Mouse (Mus musculus) induced T-regulatory cell, adult 2 months (primary cell): ENCODE data around the gene Zfp536.

Source experiments
- DNase-seq: peaks from one replicate; pipeline ENCODE4 v3.0.0-alpha.2; 2012; ENCODE audit warnings: low read depth

The Zfp536 gene

DNA sequence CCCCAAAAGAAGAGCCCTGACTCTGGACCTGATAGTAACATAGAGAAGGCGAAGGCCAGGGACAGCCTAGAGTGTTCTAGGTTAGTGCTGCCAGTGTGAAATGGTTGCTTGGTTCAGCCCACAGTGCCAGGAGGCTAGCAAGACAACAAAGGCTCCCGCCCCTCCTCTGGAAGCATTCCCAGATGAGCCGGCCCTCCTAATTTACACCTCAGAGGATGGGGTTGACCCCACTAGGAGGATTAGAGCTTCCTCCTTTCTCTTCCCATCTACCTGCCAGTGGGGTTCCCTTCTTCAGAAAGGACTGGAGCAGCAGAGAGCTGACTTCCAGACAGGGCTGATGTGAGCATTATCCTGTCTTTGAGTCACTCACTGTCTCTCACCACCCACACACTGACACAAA is 219.8 kb downstream of the Zfp536 start:
- DNase-seq: no peak

DNA sequence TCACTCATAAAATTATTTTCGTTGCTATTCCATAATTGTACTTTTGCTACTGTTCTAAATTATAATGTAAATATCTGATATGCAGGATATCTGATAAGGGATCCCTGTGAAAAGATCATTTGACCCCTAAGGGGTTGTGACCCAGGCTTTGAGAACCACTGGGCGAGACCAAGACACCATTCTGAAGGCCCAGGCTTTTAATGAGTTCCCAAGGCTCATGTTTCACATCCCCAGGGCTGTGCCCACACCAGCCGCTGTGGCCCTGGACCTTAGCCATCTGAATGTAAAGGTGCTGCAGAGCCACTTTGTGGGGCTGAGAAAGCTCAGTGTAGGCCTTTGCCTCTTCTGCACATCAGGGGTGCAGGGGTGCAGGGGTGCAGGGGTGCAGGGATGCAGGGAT is 221.1 kb downstream of the Zfp536 start:
- no peak for DNase-seq

DNA sequence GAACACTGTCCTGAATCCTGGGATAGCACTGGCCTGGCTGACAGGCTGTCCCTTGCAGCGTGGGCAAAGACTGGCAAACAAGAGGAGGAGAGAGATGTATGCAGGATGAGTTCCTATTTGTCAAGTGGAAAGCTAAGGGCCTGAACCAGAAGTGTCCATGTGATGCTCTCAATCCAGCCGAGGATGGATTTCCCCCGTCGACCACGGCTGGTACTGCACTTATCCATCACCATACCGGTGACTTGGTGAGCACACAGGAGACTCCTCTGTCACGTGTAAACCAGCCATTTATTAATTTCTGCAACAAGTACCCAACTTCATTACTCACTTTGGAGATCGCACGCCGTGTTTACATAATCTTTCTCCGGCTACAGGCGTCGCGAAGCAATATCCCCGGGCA is 224.6 kb downstream of the Zfp536 start:
- DNase-seq: no peak

DNA sequence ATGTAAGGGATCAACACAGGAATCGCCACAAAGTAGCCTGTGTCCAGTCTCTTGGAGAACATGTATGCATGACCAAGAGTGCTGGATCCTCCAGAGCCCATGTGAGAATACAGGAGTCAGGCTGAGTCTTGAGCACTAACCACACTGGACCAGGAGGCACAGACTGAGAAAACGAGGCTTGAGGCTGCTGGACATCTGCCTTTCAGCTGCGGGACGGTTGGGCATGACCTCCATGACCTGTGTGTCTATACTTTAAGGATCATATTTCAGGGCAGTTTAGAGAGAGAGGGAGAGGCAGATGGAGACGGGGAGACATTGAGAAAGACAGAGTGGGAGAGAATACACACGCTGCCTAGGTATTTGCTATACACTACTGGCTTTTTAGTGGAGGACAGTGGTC is 229.4 kb downstream of the Zfp536 start:
- no peak for DNase-seq

DNA sequence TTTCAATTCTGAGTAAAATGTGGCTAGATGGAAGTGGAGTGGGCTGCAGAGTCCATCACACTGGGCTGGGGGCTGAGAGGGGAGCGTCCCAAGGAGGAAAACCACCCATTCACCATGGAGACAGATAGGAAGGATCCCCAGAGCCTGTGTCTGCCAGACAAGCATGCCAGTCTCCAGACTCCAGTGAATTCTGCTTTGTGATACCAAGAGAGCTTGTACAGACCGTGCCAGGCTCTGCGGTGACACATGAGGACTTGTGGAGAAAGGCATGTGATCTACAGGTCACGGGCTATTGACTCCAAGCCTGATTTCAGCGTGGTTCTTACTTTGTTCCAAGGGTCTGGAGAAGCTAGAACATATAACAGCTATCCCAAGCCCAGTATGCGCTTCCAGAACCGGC is 230.5 kb downstream of the Zfp536 start:
- no peak for DNase-seq

DNA sequence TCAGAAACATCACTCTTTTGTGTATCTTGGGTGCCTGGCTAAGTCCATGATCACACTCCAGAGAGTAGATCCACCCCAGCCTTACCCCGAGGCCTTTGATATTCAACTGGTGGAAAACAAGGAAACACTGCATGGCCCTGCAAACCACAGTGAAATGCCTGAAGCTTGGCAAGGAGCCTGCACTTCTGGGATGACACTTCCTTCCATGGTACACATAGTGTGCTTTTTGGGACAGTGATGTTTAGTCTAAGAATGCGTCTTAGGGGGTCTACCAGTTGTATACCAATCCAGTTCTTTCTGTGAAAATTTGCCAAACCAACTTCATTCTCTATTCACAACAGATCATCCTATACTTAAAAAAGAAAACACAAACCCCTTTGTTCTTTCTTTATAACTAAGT is 242.3 kb downstream of the Zfp536 start:
- DNase-seq: no peak

DNA sequence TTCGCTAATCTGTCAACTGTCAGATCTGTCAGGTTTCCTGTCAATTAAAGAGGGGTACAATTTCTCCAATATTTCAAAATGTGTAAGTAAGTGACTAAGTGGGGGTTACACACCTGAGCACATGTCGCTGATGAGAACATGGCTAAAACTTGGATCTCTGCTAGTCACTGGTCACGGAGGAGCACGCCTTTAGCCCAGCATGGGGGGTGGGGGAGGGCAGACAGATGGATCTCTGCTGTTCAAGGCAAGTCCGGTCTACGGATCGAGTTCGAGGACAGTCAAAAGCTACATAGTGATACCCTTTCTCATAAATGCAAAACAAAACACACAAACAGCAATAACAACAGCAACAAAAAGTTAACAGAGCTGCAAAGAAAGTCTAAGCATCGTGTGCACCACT is 245.1 kb downstream of the Zfp536 start:
- DNase-seq: no peak

DNA sequence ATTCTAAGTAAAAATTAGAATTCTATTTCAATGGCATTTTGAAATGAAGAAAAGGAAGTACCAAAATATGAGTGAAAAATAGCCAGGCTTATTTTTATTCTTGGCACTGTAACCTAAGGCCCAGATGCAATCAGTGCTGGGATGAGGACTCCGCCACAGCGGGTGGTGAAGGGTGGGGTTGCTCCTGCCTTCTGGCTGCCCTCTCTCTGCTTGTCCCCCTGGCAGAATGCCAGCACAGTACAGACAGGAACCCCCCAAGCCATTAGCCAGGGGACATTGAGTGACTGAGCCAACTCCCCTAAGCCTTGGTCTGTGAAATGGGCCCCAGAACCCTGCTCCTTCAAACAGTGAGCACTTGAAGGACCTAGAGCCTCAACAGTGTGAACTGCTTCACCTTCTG is 245.6 kb downstream of the Zfp536 start:
- no peak for DNase-seq

DNA sequence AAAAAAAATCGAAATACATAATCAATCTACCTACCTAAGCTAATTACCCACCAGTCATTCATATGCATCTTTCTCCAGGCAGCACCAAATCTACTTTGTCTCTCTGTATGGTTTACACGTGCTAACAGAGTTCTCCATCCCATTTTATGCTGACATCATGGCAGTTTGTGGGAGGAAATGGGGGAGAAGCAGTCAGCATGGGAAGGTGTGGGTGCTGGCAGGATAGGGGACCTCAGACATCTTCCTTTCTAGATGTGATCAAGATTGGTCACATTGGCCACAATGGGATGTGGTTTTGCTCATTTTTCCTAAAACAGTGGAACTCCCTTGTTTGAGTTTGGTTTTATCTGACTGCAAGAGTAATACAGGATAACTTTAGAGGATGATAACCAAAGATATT is 252.0 kb downstream of the Zfp536 start:
- no peak for DNase-seq

DNA sequence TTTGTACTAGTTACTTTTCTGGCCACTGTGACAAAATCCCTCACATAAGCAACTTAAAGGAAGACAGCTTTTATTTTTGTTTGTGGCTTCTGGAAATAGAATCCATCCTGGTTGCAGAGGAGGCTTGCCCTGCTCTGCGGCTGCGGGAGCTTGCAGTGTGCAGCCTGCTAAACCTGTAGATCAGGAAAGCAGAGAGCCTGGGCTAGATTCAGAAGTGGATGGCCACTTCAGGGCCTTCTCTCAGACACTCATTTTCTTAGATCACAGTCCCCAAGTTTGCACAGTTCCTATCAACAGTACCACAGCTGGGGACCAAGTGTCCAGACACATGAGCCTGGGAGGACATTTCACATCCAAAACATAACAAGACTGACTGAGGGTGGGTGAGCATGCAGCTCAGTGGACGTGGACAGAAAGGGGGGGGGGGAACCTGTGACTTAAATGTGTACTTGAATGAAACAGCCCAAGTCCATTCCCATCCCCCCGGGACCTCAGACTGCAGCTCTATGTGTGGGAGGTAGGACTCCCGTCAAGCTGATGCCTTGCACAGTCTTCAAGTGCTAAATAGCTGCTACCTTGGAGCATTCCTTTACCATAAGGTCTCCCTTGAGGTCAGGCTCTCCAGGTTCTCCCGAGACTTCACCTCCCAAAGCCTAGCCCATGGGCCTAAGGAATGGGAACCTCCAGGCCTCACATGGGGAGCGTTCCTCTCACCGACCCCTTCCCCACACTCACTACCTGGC is 262.3 kb downstream of the Zfp536 start:
- DNase-seq: no peak

DNA sequence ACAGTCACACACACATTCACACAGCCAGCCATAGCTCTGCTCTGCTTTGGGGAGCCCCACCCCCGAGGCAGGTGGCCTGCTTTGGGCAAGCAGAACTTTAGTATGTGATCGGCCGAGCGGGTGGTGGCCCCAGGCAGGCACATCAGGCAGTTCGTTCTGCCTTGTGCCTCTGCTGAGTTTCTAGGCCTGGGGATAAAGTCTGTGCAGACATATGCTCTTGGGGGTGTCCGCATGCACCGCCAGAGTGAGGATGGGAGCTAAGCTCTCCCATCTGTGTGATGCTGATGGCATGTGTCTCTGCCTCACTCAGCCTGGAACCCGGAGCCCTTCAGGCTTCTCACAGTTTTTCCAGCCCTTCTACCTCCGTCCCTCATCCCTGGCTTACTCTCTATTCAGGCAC is 263.7 kb downstream of the Zfp536 start:
- no peak for DNase-seq

DNA sequence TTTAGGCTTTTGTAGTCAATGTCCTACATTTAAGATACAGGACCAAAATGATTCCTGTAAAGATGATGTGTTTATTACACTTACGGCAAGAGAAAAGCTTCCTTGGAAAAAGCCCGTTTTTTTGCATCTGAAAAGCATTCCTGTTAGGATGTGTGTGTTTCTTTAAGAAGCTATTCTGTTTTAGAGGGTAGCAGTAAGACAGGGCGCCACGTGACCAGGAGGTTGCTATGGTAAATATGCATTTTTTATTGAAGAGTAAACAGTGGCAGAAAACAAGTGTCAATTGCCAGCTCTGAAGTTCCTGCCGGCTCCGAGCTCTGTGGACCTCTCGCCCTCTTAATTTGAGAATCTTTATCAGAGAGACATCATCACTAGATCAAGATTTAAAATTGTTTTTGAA is 267.9 kb downstream of the Zfp536 start:
- no peak for DNase-seq

DNA sequence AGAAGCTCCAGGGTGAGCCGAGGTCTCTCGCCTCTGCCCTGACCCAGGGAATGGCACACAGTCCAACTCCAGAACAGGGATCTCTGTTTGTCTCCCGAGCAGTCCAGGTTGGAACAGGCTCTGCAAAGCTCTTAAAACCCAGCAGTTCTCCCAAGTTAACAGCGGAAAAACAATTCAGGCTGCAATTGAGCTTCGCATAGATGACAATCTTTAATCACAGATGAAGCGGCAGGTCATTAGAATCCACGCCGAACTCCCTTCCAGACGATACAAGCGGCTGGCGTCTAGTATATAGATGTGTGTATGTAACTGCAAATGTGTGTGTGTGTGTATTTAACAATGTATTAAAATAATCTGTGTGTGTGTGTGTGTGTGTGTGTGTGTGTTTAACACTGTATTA is 268.3 kb downstream of the Zfp536 start:
- no peak for DNase-seq

DNA sequence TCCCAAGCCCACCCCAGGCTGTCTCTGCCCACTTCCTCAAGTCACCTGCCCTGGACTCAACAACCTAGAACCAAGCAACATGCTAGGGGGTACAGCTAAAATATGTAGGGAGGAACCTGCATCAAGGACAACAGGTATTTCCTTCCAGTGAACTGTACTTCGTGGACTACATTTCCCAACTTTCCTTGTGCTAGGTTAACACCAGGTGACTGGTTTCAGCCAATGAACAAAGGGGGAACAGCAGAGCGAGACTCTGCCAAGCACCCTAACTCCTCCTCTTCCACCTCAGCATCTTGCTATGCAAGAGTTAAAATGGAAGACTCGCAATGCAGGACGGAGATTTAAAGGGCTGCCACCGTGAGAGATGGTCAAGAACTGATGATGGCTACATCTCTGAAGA is 274.6 kb downstream of the Zfp536 start:
- peak; percentile 4 for DNase-seq

DNA sequence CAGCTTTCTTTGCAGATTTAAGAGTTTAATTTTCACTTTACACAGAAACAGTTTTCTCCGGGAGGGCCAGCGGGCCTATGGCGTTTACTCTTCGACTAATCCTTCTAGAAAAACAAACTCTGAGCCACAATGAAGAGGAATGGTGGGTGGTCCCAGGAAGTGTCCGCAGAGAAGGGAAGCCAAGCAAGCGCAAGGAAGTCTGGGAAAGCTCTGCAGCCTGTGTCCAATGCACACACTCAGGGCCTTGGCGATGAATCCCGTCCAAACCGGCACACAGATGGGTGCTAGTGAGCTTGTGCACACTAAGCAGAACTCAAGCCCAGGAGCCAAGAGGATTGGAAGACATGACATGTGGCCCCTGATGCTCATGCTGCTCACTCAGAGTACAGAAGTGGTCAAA is 276.9 kb downstream of the Zfp536 start:
- no peak for DNase-seq

DNA sequence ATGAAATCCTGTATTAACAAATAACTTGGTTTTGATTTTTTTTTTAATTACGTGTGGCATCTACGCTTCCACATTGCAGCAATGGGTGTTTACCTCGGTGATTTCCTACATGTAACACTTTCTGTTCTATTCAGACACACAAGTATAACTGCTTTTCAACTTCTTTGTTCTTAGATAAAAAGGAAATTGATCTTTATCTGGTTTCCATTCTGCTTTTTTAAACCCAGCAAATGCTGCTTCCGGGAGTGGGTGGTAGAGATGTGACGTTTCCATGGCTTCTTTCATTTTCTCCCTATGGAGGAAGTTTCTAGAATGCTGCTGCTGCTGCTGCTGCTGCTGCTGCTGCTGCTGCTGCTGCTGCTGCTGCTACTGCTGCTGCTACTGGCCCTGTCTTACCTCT is 283.1 kb downstream of the Zfp536 start:
- peak; percentile 82 for DNase-seq

DNA sequence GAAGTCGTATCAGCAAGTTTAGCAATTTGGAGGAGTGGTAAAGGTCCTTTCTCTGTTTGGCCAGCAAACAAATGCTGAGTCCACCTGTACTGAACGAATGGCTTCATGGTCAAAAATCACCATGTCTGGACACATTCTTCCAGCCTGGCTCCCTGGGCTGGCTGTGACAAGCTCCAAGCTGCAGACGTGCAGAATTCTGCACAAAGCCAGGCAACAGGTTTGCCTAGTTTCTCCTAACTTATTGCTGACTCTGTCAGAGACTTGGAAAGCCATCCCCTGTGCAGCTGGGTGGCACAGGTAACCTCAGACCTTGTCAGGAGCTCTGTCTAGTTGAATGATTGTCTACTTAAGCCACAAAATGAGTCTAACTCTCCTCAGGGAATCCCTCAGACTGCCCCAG is 288.5 kb downstream of the Zfp536 start:
- DNase-seq: no peak

DNA sequence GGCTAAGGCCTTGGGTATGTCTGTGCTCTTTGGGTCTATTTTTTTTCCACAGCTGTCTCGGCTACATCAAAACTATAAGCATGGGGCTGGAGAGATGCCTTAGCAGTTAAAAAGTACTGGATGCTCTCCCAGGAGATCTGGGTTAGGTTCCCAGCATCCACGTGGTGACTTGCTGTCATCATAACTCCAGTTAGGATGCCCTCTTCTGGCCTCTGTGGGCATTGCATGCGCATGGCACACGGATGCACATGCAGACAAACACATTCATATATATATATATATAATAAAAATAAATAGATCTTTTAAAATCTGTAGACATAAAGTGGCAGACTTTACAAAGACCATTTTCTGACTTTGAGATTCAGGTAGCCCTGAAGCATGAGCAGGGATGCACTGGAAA is 290.9 kb downstream of the Zfp536 start:
- DNase-seq: peak; percentile 22

DNA sequence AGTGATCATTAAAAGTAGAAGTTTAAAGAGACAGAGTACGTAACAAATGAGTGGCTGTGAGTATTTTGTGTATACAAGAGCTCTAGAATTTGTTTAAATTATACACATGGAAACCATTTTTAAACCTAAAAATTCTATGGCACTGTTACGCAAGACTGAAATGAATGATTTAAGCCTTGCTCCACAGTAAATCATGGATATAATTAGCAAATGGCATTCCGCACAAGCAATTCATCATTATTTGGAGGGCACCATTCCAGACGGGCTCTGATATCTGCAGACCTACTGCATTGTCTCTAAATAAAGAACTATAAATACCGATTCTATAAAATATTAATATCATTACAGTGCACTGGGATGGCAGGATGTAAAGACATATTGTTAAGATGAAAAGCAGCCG is 292.3 kb downstream of the Zfp536 start:
- DNase-seq: no peak

DNA sequence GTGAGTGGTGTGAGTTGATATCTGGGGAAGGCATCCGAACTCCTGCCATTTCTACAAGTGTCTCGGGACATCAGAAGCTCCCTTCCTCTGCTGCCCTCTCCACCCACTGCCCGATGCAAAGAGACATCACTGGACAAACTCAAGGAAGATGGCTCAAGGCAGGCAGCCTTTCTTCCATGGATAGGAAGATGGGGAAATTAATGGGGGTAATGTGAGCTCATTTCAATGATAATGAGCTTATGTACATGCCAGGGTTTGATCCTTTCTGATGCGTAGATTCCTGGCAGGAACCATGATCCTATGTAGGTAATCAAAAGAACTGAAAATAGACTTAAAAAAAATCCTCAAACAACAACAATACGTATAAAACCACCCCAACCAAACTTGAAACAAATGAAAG is 296.1 kb downstream of the Zfp536 start:
- DNase-seq: no peak

DNA sequence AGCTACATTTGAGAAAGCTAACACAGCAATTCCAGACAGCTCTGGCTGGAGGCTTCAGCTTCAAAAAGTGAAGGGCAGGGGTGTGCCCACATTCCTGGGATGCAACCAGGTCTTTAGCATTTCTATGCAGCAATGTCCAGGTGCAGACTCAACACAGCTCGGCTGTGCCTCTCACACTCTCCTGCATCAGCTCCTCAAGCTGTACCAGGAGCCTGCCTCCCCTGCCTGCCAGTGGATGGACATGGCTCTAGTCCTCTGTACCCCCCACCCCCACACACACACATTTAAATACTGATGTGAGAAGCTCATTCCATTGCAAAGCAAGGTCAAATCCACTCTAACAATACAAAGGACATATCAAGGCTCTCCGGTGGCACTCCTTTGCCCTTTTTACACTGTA is 298.0 kb downstream of the Zfp536 start:
- DNase-seq: no peak

DNA sequence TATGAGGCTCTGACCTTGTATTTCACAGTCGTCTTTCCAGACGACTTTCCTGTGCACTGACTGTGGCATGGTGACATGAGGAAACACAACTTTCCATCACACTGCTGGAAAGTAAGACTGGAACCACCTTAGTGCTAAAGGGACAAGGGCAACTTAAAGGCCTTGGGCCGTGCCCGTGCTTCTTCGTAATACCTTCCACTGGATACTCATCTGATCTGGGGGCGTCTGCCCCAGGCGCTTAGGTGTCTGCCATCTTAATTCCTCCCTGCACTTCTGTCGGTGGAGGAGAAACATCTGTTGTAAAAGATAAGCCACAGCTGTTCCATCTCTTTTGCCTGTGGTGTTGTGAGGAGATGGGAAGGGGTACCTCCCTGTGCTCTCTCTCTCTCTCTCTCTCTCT is 299.2 kb downstream of the Zfp536 start:
- DNase-seq: no peak

DNA sequence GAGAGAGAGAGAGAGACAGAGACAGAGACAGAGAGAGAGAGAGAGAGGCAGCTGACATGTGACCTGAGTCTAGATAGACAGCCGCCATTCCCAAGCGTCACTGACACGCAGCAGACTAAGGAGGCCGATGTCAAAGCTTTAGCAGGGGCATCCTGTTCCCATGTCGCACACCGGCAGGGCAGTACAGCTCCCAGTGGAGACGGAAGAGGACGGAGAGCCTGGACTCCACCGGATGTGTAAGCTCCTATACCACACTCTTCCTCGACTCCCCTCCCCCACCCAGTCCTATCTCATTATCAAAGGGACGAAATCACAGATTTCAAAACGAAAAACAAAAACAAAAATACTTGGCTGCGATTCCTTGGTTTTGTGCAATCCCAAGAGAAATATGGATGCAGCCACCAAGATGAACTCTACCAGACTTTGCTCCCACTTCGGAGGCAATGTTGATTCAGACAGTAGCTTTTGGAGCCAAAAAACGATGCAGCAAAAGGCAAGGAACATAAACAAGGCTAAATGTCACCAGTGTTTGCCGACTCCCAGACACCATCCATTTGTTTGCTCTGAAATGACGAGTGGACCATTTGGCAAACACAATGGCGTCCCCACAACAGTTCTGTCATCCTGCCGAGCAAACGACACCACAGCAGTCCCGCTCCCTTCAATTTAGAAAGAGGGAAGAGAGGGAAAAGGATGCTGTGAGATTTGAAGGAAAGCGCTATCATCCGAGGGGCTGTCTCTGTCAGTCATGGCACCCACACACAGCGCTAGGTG is 299.9 kb downstream of the Zfp536 start:
- DNase-seq: no peak

DNA sequence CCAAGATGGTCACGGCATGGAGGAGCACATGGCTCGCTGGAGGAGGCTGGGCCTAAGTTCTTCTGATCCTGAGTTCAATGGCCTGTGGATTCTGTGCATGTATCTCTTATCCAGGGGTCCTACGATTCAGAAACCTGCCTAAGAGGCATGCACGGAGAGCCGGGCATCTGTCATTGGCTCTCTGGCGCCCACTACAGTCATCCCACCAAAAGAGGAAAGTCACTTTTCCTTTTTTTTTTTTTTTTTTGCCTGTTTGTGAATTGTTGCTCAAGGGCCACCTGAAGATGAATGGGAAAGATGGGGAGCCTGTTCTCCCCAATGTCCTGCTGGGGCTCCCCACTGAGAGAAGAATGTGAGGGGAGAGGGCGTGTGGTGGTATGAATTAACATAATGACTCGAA is 301.7 kb downstream of the Zfp536 start:
- no peak for DNase-seq
